Mouse (Mus musculus): ENCODE results near the gene Katnal1. TPM values are rescaled to one million over a fixed set of nuclear protein-coding genes. Genes with fewer than 3 reads are reported as not detected.

Katnal1 gene
- total and polyA plus RNA-seq, 2 experiments from 2014 or later = 8.4 to 21.1 TPM

DNA sequence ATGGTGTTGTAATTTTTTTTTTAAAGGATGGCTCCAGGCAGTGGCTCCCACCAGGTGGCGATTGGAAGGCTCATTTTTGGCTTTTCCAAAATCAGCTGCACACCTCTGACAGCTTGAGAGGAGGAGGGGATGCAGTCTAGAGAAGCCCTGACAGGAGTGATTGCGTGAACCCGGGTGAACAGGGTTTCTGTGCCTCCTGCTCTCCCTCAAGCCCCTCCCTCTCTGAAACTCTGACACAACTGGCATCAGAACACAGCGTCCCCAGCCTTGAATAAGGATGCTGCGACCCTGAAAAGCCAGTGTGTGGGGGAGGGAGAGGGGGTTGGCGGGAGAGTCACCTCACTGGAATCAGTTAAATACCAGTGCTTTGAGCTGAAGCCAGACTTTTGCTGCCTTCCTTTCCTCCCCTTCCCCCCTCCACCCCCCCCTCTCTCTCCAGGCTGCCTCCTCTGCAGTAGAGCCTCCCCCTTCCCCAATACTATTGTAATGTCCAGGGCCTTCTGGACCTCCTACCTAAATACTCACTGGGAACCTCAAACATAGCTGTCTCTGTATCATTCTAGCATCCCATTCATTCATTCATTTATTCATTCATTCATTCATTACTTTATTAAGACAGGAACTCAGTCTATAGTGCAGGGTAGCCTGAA, 44.0 kb upstream of the Katnal1 start:
- H3K9me3 ChIP-seq (replicated peaks; ENCODE audit: control insufficient read depth, low read length) = no peaks in the 10 kb centered on the region
- WGBS = 20% methylated on average over 6 of the region's 6 CpGs
- DNase-seq (ENCODE audit: low spot score) = no peak
- ATAC-seq (ENCODE audit: insufficient read depth, low read depth) = no peak
- no peak overlapping the region for H3K9ac ChIP-seq (replicated peaks; ENCODE audit: low read depth, low read length)
- no peaks in the 10 kb centered on the region for H3K36me3 ChIP-seq (replicated peaks; ENCODE audit: control insufficient read depth, insufficient read depth, low read length)
- peaks cover 4% of the 10 kb centered on the region; the same call in 1 of the 2 replicates for H3K4me1 ChIP-seq (ENCODE audit: control insufficient read depth, insufficient read depth)
- no peak overlapping the region for H3K4me3 ChIP-seq (ENCODE audit: low read depth, low read length)
- TF ChIP-seq CTCF (IDR thresholded peaks at IDR 0.05; ENCODE audit: low read depth) = no peak
- no peak for TF ChIP-seq EP300 (IDR thresholded peaks at IDR 0.05; ENCODE audit: low read depth)
- no peaks in the 10 kb centered on the region for H3K27me3 ChIP-seq (ENCODE audit: control insufficient read depth, insufficient read depth, low read length)
- H3K27ac ChIP-seq (ENCODE audit: low read depth) = no peak overlapping the region
- H3K4me2 ChIP-seq (ENCODE audit: low read depth, low read length) = no peak overlapping the region

DNA sequence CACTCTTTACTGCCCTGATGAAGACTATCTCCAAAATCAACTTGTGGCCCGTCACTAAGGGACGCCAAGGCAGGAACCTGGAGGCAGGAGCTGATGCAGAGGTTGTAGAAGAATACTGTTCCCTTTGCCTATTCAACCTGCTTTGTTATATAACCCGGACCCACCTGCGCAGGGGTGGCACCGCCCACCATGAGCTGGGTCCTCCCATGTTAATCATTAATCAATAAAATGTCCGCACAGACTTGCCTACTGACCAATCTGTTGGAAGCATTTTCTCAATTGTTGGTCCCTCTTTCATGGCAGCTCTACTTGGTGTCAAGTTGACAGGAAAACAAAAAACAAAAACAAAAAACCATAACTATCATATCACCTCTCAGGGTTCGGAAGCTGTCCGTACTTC, 43.0 kb upstream of the Katnal1 start:
- H3K4me2 ChIP-seq (ENCODE audit: low read depth, low read length) = no peak overlapping the region
- WGBS = 88% methylated on average over 8 of the region's 8 CpGs
- no peaks in the 10 kb centered on the region for H3K4me1 ChIP-seq (ENCODE audit: control insufficient read depth, insufficient read depth)

DNA sequence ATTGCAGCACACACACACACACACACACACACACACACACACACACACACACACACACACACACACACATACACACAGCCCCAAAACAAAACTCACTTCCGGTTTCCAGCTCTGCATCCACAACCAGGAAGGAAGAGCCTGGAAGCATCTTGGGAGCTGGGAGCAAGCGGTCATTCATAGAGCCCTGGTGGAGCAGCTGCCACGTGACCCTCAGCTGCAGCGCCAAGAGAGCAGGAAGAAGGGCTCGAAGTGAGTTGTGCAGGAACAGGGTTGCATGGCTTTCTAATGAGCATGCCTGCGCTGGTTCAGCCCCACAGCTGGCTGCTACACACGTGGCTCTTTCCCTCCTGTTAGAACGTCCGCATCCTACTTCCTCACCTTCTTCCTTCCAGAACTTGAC, 40.5 kb upstream of the Katnal1 start:
- Histone ChIP-seq H3K27ac (ENCODE audit: low read depth) (no peak overlapping the region; the same call in 1 of the 2 replicates), H3K4me3 (ENCODE audit: low read depth, low read length) (no peak overlapping the region), H3K27me3 (ENCODE audit: control insufficient read depth, insufficient read depth, low read length) (no peaks in the 10 kb centered on the region), H3K4me1 (ENCODE audit: control insufficient read depth, insufficient read depth) (peaks cover 5% of the 10 kb centered on the region; the same call in 1 of the 2 replicates), H3K9me3 (replicated peaks; ENCODE audit: control insufficient read depth, low read length) (no peaks in the 10 kb centered on the region), H3K4me2 (ENCODE audit: low read depth, low read length) (no peak overlapping the region), H3K36me3 (replicated peaks; ENCODE audit: control insufficient read depth, insufficient read depth, low read length) (no peaks in the 10 kb centered on the region), H3K9ac (replicated peaks; ENCODE audit: low read depth, low read length) (no peak overlapping the region)
- ATAC-seq (ENCODE audit: insufficient read depth, low read depth) (peak; percentile 48; the same call in 1 of the 2 replicates), DNase-seq (ENCODE audit: low spot score) (no peak)
- TF ChIP-seq EP300 (IDR thresholded peaks at IDR 0.05; ENCODE audit: low read depth) (no peak), CTCF (IDR thresholded peaks at IDR 0.05; ENCODE audit: low read depth) (no peak)
- WGBS = 41% methylated on average over 9 of the region's 9 CpGs

More for the DNA sequence above, 43.0 kb upstream of the Katnal1 start:
- ATAC-seq (ENCODE audit: insufficient read depth, low read depth) = no peak
- Histone ChIP-seq H3K27me3 (ENCODE audit: control insufficient read depth, insufficient read depth, low read length) (no peaks in the 10 kb centered on the region), H3K9me3 (replicated peaks; ENCODE audit: control insufficient read depth, low read length) (no peaks in the 10 kb centered on the region), H3K36me3 (replicated peaks; ENCODE audit: control insufficient read depth, insufficient read depth, low read length) (no peaks in the 10 kb centered on the region), H3K27ac (ENCODE audit: low read depth) (no peak overlapping the region), H3K9ac (replicated peaks; ENCODE audit: low read depth, low read length) (no peak overlapping the region), H3K4me3 (ENCODE audit: low read depth, low read length) (no peak overlapping the region)
- DNase-seq (ENCODE audit: low spot score) = no peak
- TF ChIP-seq EP300 (IDR thresholded peaks at IDR 0.05; ENCODE audit: low read depth) (no peak), CTCF (IDR thresholded peaks at IDR 0.05; ENCODE audit: low read depth) (no peak)

DNA sequence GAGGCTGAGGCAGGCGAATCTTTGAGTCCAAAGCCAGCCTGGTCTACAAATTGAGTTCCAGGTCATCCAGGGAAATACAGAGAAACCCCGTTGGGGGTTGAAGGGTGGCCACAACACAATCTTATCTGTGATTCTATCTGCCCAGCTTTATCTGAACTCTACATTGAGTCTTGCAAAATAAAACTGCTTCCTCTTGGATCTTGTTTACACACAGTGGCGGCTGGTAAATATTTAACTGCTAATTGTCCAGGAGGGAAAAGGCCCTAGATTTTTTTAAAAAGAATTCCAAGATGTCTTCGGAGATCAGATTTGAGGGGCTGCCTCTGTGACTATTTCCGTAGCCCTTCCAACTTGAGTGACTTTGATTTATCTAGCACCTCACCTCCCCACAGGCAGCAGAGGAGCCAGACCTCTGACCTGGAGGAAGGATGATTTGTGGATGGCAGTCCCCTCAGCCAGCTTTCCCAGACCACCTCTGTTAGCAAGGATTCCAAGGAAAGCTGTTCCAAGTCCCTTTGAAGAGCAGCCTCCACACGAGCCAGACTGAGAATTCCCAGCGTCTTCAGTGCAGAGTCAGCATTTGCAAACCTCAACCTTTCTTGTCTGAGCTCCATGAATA, 39.9 kb upstream of the Katnal1 start:
- Histone ChIP-seq H3K4me2 (ENCODE audit: low read depth, low read length) (no peak overlapping the region; the same call in 1 of the 2 replicates), H3K4me1 (ENCODE audit: control insufficient read depth, insufficient read depth) (peaks cover 5% of the 10 kb centered on the region; the same call in 1 of the 2 replicates)
- WGBS = 66% methylated on average over 7 of the region's 7 CpGs

DNA sequence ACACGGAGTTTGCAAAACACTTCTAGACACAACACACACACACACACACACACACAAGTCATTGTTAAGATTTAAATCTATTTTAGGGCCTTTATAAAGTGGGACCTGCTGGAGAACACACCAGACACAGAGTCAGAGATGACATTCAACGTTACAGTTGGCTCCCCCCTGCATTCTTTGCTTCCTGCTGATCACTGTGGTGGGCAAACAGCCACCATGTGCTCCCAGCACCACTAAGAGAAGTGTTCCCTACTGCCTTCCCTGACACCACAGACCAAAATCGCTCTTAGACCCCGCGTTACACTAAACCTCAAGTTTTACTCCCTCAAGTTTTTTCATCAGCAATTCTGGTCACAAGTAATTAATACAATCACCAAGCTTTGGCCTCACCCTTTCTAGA, 39.1 kb upstream of the Katnal1 start:
- Histone ChIP-seq H3K4me2 (ENCODE audit: low read depth, low read length) (no peak overlapping the region), H3K9me3 (replicated peaks; ENCODE audit: control insufficient read depth, low read length) (no peaks in the 10 kb centered on the region), H3K27me3 (ENCODE audit: control insufficient read depth, insufficient read depth, low read length) (no peaks in the 10 kb centered on the region), H3K4me1 (ENCODE audit: control insufficient read depth, insufficient read depth) (peaks cover 5% of the 10 kb centered on the region; the same call in 1 of the 2 replicates), H3K9ac (replicated peaks; ENCODE audit: low read depth, low read length) (no peak overlapping the region), H3K27ac (ENCODE audit: low read depth) (no peak overlapping the region), H3K4me3 (ENCODE audit: low read depth, low read length) (no peak overlapping the region), H3K36me3 (replicated peaks; ENCODE audit: control insufficient read depth, insufficient read depth, low read length) (no peaks in the 10 kb centered on the region)
- TF ChIP-seq EP300 (IDR thresholded peaks at IDR 0.05; ENCODE audit: low read depth) (no peak), CTCF (IDR thresholded peaks at IDR 0.05; ENCODE audit: low read depth) (no peak)
- no peak for DNase-seq (ENCODE audit: low spot score)
- ATAC-seq (ENCODE audit: insufficient read depth, low read depth) = no peak
- WGBS = 58% methylated on average over 5 of the region's 5 CpGs

More for the DNA sequence above, 39.9 kb upstream of the Katnal1 start:
- Histone ChIP-seq H3K4me3 (ENCODE audit: low read depth, low read length) (no peak overlapping the region), H3K36me3 (replicated peaks; ENCODE audit: control insufficient read depth, insufficient read depth, low read length) (no peaks in the 10 kb centered on the region), H3K9me3 (replicated peaks; ENCODE audit: control insufficient read depth, low read length) (no peaks in the 10 kb centered on the region), H3K27me3 (ENCODE audit: control insufficient read depth, insufficient read depth, low read length) (no peaks in the 10 kb centered on the region), H3K27ac (ENCODE audit: low read depth) (peak overlapping the region; percentile 51; the same call in 1 of the 2 replicates), H3K9ac (replicated peaks; ENCODE audit: low read depth, low read length) (no peak overlapping the region)
- TF ChIP-seq EP300 (IDR thresholded peaks at IDR 0.05; ENCODE audit: low read depth) = no peak
- TF ChIP-seq CTCF (IDR thresholded peaks at IDR 0.05; ENCODE audit: low read depth) = no peak
- DNase-seq (ENCODE audit: low spot score) = no peak
- ATAC-seq (ENCODE audit: insufficient read depth, low read depth) = no peak

Measured in heart, postnatal 0 days (tissue).